Mouse (Mus musculus) small intestine, adult 2 months (tissue): ENCODE data around the gene Znrd1as.
"Not testable (repeated sequence)": the region's sequence is repeated elsewhere in the genome, so short reads cannot be mapped to it uniquely, and the experiment has no call there.

Experiments used
- CTCF ChIP-seq: fragments of 200-500 bp; IDR thresholded peaks from 2 replicates; pipeline ENCODE4 v1.5.1; 2012; ENCODE audit warnings: low read depth, mild to moderate bottlenecking, control low read depth, inconsistent platforms, low read length, moderate library complexity, mixed read lengths; ENCODE audit not compliant: insufficient replicate concordance, insufficient read length; ENCODE audit errors: extremely low read depth
- POLR2A ChIP-seq: fragments of 200-500 bp; IDR thresholded peaks from 2 replicates; pipeline ENCODE4 v1.6.1; 2012; ENCODE audit warnings: low read depth, mild to moderate bottlenecking, control low read depth, inconsistent platforms, low read length, moderate library complexity

- TF ChIP-seq CTCF, POLR2A: not testable (repeated sequence)
These were observed 32.2 kb downstream of the Znrd1as start for GRCm38 (mm10) chr17:36990630-36991029.
